Mouse (Mus musculus): ENCODE results near the gene Evx1.

DNA sequence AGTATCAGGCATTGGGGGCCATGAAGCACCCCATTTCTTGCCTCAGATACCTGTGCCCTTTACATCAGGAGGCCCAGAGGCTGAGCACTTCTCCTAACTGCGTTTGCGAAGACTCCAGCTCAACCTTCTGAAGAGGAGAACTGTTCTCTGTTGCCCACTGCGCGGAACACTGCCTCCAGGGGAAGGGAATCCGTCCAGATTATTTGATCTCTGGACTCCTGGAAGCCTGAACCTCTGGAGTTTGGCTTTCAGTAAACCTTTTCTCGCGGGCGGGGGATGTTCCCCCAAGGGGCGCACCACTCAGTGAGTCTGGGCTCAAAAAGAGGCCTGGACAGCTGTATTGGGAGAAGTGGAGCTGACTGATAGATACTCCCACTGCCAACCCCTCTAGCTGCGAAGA lies 3.5 kb upstream of the Evx1 start:
- TF ChIP-seq POLR2A (IDR thresholded peaks at IDR 0.05; ENCODE audit: insufficient read length, low read depth) (no peak), MAX (IDR thresholded peaks at IDR 0.05; ENCODE audit: low read depth) (no peak), TCF12 (IDR thresholded peaks at IDR 0.05; ENCODE audit: insufficient read depth, poor library complexity, severe bottlenecking) (no peak), USF1 (IDR thresholded peaks at IDR 0.05; ENCODE audit: low read depth) (no peak), MYOD1 (IDR thresholded peaks at IDR 0.05; ENCODE audit: control insufficient read depth in 1 of 3, insufficient read length in 2 of 3, low read depth in 2 of 3) (no peak), CEBPB (IDR thresholded peaks at IDR 0.05; ENCODE audit: insufficient read depth, poor library complexity, severe bottlenecking) (no peak), E2F4 (IDR thresholded peaks at IDR 0.05; ENCODE audit: insufficient read depth) (no peak), TCF3 (IDR thresholded peaks at IDR 0.05; ENCODE audit: insufficient read length, low read depth) (no peak)
